9 mouse cellular contexts compared by ENCODE assay signal in genomic region chr7:19357381-19358375, GRCm38 (mm10). TPM values are rescaled to one million over a fixed set of nuclear protein-coding genes. Genes with fewer than 3 reads are reported as not detected.
DNase-seq lines count a peak whose midpoint lies in the region; ATAC-seq and TF ChIP-seq lines count a peak whose summit lies in the region.
"Had no signal": no experiment of that assay in that cellular context is flagged by ENCODE, and none has a peak within 500 bp of the region (broad histone marks: within the 10 kb centered on the region; RNA-seq: fewer than 3 reads in every experiment).

No protein-coding gene starts in this region.

- H3K27me3 ChIP-seq in heart, embryonic 14.5 days (ENCODE audit: control insufficient read depth, insufficient read depth, low read length), result no peaks in the 10 kb centered on the region
- H3K27me3 ChIP-seq in embryonic facial prominence, embryonic 10.5 days (replicated peaks; ENCODE audit: low read depth, poor library complexity, severe bottlenecking), result peaks cover 9% of the 10 kb centered on the region
- no peaks in the 10 kb centered on the region for H3K27me3 ChIP-seq in intestine, embryonic 15.5 days (replicated peaks)
- no peaks in the 10 kb centered on the region for H3K27me3 ChIP-seq in midbrain, embryonic 16.5 days (ENCODE audit: control insufficient read depth, insufficient read depth, low read depth, low read length)

- no peak for TF ChIP-seq CTCF in lung, adult 2 months (IDR thresholded peaks at IDR 0.05; ENCODE audit: insufficient read depth, low read length)

- TF ChIP-seq POLR2A in lung, adult 2 months (IDR thresholded peaks at IDR 0.05; ENCODE audit: borderline replicate concordance, extremely low read depth, low read depth, low read length), result no peak

- peak overlapping the region; percentile 74 for H3K9ac ChIP-seq in heart, embryonic 14.5 days (ENCODE audit: low read length)
- no peak overlapping the region for H3K9ac ChIP-seq in intestine, embryonic 15.5 days
- H3K9ac ChIP-seq in midbrain, embryonic 16.5 days (ENCODE audit: low read depth, low read length), result peak overlapping the region; percentile 73; the same call in 1 of the 2 replicates

- H3K36me3 ChIP-seq in heart, embryonic 14.5 days (ENCODE audit: control insufficient read depth, insufficient read depth, low read length), result peaks cover 46% of the 10 kb centered on the region
- peaks cover 53% of the 10 kb centered on the region for H3K36me3 ChIP-seq in embryonic facial prominence, embryonic 10.5 days (replicated peaks)
- peaks cover 15% of the 10 kb centered on the region; the same call in 1 of the 2 replicates for H3K36me3 ChIP-seq in intestine, embryonic 15.5 days
- H3K36me3 ChIP-seq in midbrain, embryonic 16.5 days (ENCODE audit: control insufficient read depth, insufficient read depth, low read length), result peaks cover 20% of the 10 kb centered on the region

- WGBS in heart, embryonic 14.5 days, result 92% methylated on average over 25 of the region's 25 CpGs
- WGBS in embryonic facial prominence, embryonic 10.5 days, result 93% methylated on average over 25 of the region's 25 CpGs
- 87% methylated on average over 25 of the region's 25 CpGs for WGBS in intestine, embryonic 15.5 days
- WGBS in midbrain, embryonic 16.5 days, result 91% methylated on average over 25 of the region's 25 CpGs
- 88% methylated on average over 25 of the region's 25 CpGs for WGBS in lung, adult 2 months

- H3K4me1 ChIP-seq in heart, embryonic 14.5 days (ENCODE audit: control insufficient read depth in 2 of 2, insufficient read depth in 2 of 2, low read length in 2 of 2), result peaks cover 12 to 26% of the 10 kb centered on the region in 2 experiments; a peak in 3 of 4 replicates
- peaks cover 56% of the 10 kb centered on the region for H3K4me1 ChIP-seq in embryonic facial prominence, embryonic 10.5 days
- peaks cover 29% of the 10 kb centered on the region for H3K4me1 ChIP-seq in intestine, embryonic 15.5 days (replicated peaks)
- H3K4me1 ChIP-seq in midbrain, embryonic 16.5 days (ENCODE audit: control insufficient read depth, insufficient read depth, low read length), result peaks cover 12% of the 10 kb centered on the region
- no peaks in the 10 kb centered on the region for H3K4me1 ChIP-seq in lung, adult 2 months (ENCODE audit: control insufficient read depth, insufficient read depth, low read length)

- no peaks in the 10 kb centered on the region for H3K9me3 ChIP-seq in heart, embryonic 14.5 days (ENCODE audit: control insufficient read depth, low read length)
- no peaks in the 10 kb centered on the region for H3K9me3 ChIP-seq in embryonic facial prominence, embryonic 10.5 days
- no peaks in the 10 kb centered on the region for H3K9me3 ChIP-seq in intestine, embryonic 15.5 days
- no peaks in the 10 kb centered on the region for H3K9me3 ChIP-seq in midbrain, embryonic 16.5 days (replicated peaks; ENCODE audit: control insufficient read depth, low read length, poor library complexity, severe bottlenecking)

- peak overlapping the region; percentile 80 for H3K4me2 ChIP-seq in heart, embryonic 14.5 days (ENCODE audit: low read length)
- H3K4me2 ChIP-seq in intestine, embryonic 15.5 days (replicated peaks), result peak overlapping the region; percentile 99
- H3K4me2 ChIP-seq in midbrain, embryonic 16.5 days (ENCODE audit: low read length), result peak overlapping the region; percentile 98; the same call in 1 of the 2 replicates

- intact Hi-C loops in heart, postnatal 14 days (cut with DNase I), result no loop called here

- no peak overlapping the region for H3K27ac ChIP-seq in heart, embryonic 14.5 days (replicated peaks in 1 of 2; ENCODE audit: control insufficient read depth in 1 of 2, insufficient read depth in 1 of 2, low read depth in 2 of 2, low read length in 2 of 2)
- no peak overlapping the region for H3K27ac ChIP-seq in embryonic facial prominence, embryonic 10.5 days (replicated peaks)
- no peak overlapping the region for H3K27ac ChIP-seq in intestine, embryonic 15.5 days
- H3K27ac ChIP-seq in midbrain, embryonic 16.5 days (ENCODE audit: low read length), result no peak overlapping the region

- no peak for ATAC-seq in heart, embryonic 14.5 days (ENCODE audit: insufficient number of reproducible peaks, insufficient read depth, low FRiP score, low read depth)
- no peak for ATAC-seq in intestine, embryonic 15.5 days
- no peak for ATAC-seq in midbrain, embryonic 16.5 days

- peak overlapping the region in 1 of 2 experiments; percentile 65; a peak in 1 of 4 replicates for H3K4me3 ChIP-seq in heart, embryonic 14.5 days (ENCODE audit: control insufficient read depth in 1 of 2, insufficient read depth in 1 of 2, low read depth in 1 of 2, low read length in 2 of 2)
- H3K4me3 ChIP-seq in embryonic facial prominence, embryonic 10.5 days, result peak overlapping the region; percentile 92
- H3K4me3 ChIP-seq in intestine, embryonic 15.5 days (replicated peaks), result peak overlapping the region; percentile 73; the same call in 1 of the 2 replicates
- no peak overlapping the region for H3K4me3 ChIP-seq in midbrain, embryonic 16.5 days (ENCODE audit: low read depth, low read length)
- H3K4me3 ChIP-seq in lung, adult 2 months (replicated peaks; ENCODE audit: extremely low read depth, low read depth, low read length), result no peak overlapping the region

- no peak for DNase-seq in heart, postnatal 14 days
- DNase-seq in embryonic facial prominence, embryonic 10.5 days (ENCODE audit: low spot score), result no peak
- no peak for DNase-seq in urinary bladder, postnatal 4 days (ENCODE audit: low spot score in 2 of 2)
- no peak for DNase-seq in thymus, postnatal 14 days
- DNase-seq in lung, adult 2 months, result no peak
- DNase-seq: lung, postnatal 14 days had no signal

RNA-seq across cellular contexts. Expression of gene Cd3eap, which starts 1.6 kb away (rescaled TPM):
- 12.7 and 15.7 TPM in 2 replicates for polyA plus RNA-seq in heart, embryonic 14.5 days (2014; fragmentation: Nextera tagmentation; extraction: Ambion mirVana)
- total RNA-seq in heart, postnatal 14 days (2021), result 1 to 10 TPM; 6.5 to 9.4 TPM
- 26.8 and 28.9 TPM in 2 replicates for polyA plus RNA-seq in embryonic facial prominence, embryonic 10.5 days (2016; fragmentation: Nextera tagmentation; extraction: Ambion mirVana)
- polyA plus RNA-seq in intestine, embryonic 15.5 days (2015; fragmentation: Nextera tagmentation; extraction: Ambion mirVana), result 21.7 and 23.4 TPM in 2 replicates
- polyA plus RNA-seq in midbrain, embryonic 16.5 days (2015; fragmentation: Nextera tagmentation; extraction: Ambion mirVana), result 24.1 and 24.6 TPM in 2 replicates
- 4.6 and 5.2 TPM in 2 replicates for polyA plus RNA-seq in lung, adult 2 months (2012; rRNA removed)

RNA-seq across cellular contexts. Expression of gene Ppp1r13l, which starts 1.9 kb away (rescaled TPM):
- 15.2 and 15.4 TPM in 2 replicates for polyA plus RNA-seq in heart, embryonic 14.5 days (2014; fragmentation: Nextera tagmentation; extraction: Ambion mirVana)
- 10 to 100 TPM; 25.0 to 28.4 TPM for total RNA-seq in heart, postnatal 14 days (2021)
- 6.9 and 7.1 TPM in 2 replicates for polyA plus RNA-seq in embryonic facial prominence, embryonic 10.5 days (2016; fragmentation: Nextera tagmentation; extraction: Ambion mirVana)
- polyA plus RNA-seq in intestine, embryonic 15.5 days (2015; fragmentation: Nextera tagmentation; extraction: Ambion mirVana), result 3.1 and 4.8 TPM in 2 replicates
- 2.0 and 2.8 TPM in 2 replicates for polyA plus RNA-seq in midbrain, embryonic 16.5 days (2015; fragmentation: Nextera tagmentation; extraction: Ambion mirVana)
- 10.0 and 17.8 TPM in 2 replicates for polyA plus RNA-seq in lung, adult 2 months (2012; rRNA removed)

RNA-seq across cellular contexts. Expression of gene Ercc1, which starts 13.1 kb away (rescaled TPM):
- polyA plus RNA-seq in heart, embryonic 14.5 days (2014; fragmentation: Nextera tagmentation; extraction: Ambion mirVana), result 60.0 and 68.7 TPM in 2 replicates
- 10 to 100 TPM; 41.1 to 48.0 TPM for total RNA-seq in heart, postnatal 14 days (2021)
- polyA plus RNA-seq in embryonic facial prominence, embryonic 10.5 days (2016; fragmentation: Nextera tagmentation; extraction: Ambion mirVana), result 102 and 107 TPM in 2 replicates
- 51.6 and 52.0 TPM in 2 replicates for polyA plus RNA-seq in intestine, embryonic 15.5 days (2015; fragmentation: Nextera tagmentation; extraction: Ambion mirVana)
- polyA plus RNA-seq in midbrain, embryonic 16.5 days (2015; fragmentation: Nextera tagmentation; extraction: Ambion mirVana), result 80.1 and 82.4 TPM in 2 replicates
- polyA plus RNA-seq in lung, adult 2 months (2012; rRNA removed), result 38.7 and 46.6 TPM in 2 replicates

RNA-seq across cellular contexts. Expression of gene Ercc2, which starts 24.1 kb away (rescaled TPM):
- polyA plus RNA-seq in heart, embryonic 14.5 days (2014; fragmentation: Nextera tagmentation; extraction: Ambion mirVana), result 4.8 and 6.6 TPM in 2 replicates
- 10 to 100 TPM; 12.4 to 15.7 TPM for total RNA-seq in heart, postnatal 14 days (2021)
- polyA plus RNA-seq in embryonic facial prominence, embryonic 10.5 days (2016; fragmentation: Nextera tagmentation; extraction: Ambion mirVana), result 28.1 and 28.8 TPM in 2 replicates
- polyA plus RNA-seq in intestine, embryonic 15.5 days (2015; fragmentation: Nextera tagmentation; extraction: Ambion mirVana), result 16.7 and 17.3 TPM in 2 replicates
- 28.0 and 29.5 TPM in 2 replicates for polyA plus RNA-seq in midbrain, embryonic 16.5 days (2015; fragmentation: Nextera tagmentation; extraction: Ambion mirVana)
- polyA plus RNA-seq in lung, adult 2 months (2012; rRNA removed), result 43.3 and 44.6 TPM in 2 replicates

RNA-seq across cellular contexts. Expression of gene Klc3, which starts 46.2 kb away (rescaled TPM):
- polyA plus RNA-seq in heart, embryonic 14.5 days (2014; fragmentation: Nextera tagmentation; extraction: Ambion mirVana), result 1.8 and 1.9 TPM in 2 replicates
- total RNA-seq in heart, postnatal 14 days (2021), result under 1 TPM; 0.45 to 0.63 TPM
- polyA plus RNA-seq in embryonic facial prominence, embryonic 10.5 days (2016; fragmentation: Nextera tagmentation; extraction: Ambion mirVana), result 7.9 and 8.8 TPM in 2 replicates
- 3.7 and 4.7 TPM in 2 replicates for polyA plus RNA-seq in intestine, embryonic 15.5 days (2015; fragmentation: Nextera tagmentation; extraction: Ambion mirVana)
- 1.4 and 1.7 TPM in 2 replicates for polyA plus RNA-seq in midbrain, embryonic 16.5 days (2015; fragmentation: Nextera tagmentation; extraction: Ambion mirVana)
- polyA plus RNA-seq in lung, adult 2 months (2012; rRNA removed), result 14.1 and 18.2 TPM in 2 replicates

Comparison
In these comparisons a context has a peak if more than half of its experiments do, and no peak if none do; other contexts are left out.
1. H3K4me3 ChIP-seq: peak in embryonic facial prominence, embryonic 10.5 days (single experiment) and intestine, embryonic 15.5 days (single experiment); none in midbrain, embryonic 16.5 days (single experiment) and lung, adult 2 months (single experiment).
2. Peak in every context shown above with its lines, with median percentiles within 50 percentile points of each other: H3K4me2 ChIP-seq.